Mouse (Mus musculus) stomach, postnatal 0 days (tissue): ENCODE data around the gene Rnf214.

Experiments used
- CTCF ChIP-seq: IDR thresholded peaks from 2 replicates; pipeline ENCODE4 v1.5.1; 2016; ENCODE audit warnings: antibody characterized with exemption, low read depth, mild to moderate bottlenecking, moderate library complexity
- EP300 ChIP-seq: optimal IDR thresholded peaks from 2 replicates; pipeline ENCODE3; 2016; ENCODE audit warnings: antibody characterized with exemption

GRCm38 (mm10) chr9:45952057-45952456 is 45.3 kb upstream of the Rnf214 start:
- TF ChIP-seq CTCF (no peak), EP300 (no peak)
